Mouse (Mus musculus) ES-E14 (cell line): ENCODE results near the gene Magi2.

Experiments
- CHD2 ChIP-seq: IDR thresholded peaks from 2 replicates; pipeline ENCODE4 v1.6.1; 2014; ENCODE audit warnings: mild to moderate bottlenecking, low read depth, low read length, inconsistent platforms
- MAFK ChIP-seq: IDR thresholded peaks from 2 replicates; pipeline ENCODE4 v1.6.1; 2014; ENCODE audit warnings: mild to moderate bottlenecking, low read depth, low read length, inconsistent platforms; ENCODE audit not compliant: insufficient read depth
- ZC3H11A ChIP-seq: IDR thresholded peaks from 2 replicates; pipeline ENCODE4 v1.6.1; 2012; ENCODE audit warnings: low read depth, mild to moderate bottlenecking, inconsistent platforms, low read length, borderline replicate concordance
- ZNF384 ChIP-seq: IDR thresholded peaks from 2 replicates; pipeline ENCODE4 v1.6.1; 2012; ENCODE audit warnings: low read depth, low read length, inconsistent platforms

- TF ChIP-seq ZC3H11A (no peak), CHD2 (no peak), MAFK (no peak), ZNF384 (no peak)
Measured at GRCm38 (mm10) chr5:20378071-20378800, 1151.4 kb downstream of the Magi2 start.
